Mouse (Mus musculus) brain, embryonic 14.5 days (tissue): ENCODE measurements at regions not wholly inside any gene's neighbourhood (a gene's known extent, or its start where the extent isn't known, plus 50 kb on each side); places are given as distances from the start of the nearest gene placed in this dataset.

Experiments used
- CTCF ChIP-seq: fragments of 200-500 bp; IDR thresholded peaks from 2 replicates; pipeline ENCODE4 v1.5.1; 2012; ENCODE audit warnings: inconsistent platforms, mild to moderate bottlenecking, moderate library complexity, borderline replicate concordance; ENCODE audit not compliant: insufficient read depth, insufficient read length; ENCODE audit errors: extremely low read depth
- POLR2A ChIP-seq: fragments of 200-500 bp; IDR thresholded peaks from 2 replicates; pipeline ENCODE4 v1.6.1; 2012; ENCODE audit warnings: mild to moderate bottlenecking, inconsistent platforms, borderline replicate concordance; ENCODE audit not compliant: poor library complexity, insufficient read depth, insufficient read length, severe bottlenecking; ENCODE audit errors: extremely low read depth

DNA sequence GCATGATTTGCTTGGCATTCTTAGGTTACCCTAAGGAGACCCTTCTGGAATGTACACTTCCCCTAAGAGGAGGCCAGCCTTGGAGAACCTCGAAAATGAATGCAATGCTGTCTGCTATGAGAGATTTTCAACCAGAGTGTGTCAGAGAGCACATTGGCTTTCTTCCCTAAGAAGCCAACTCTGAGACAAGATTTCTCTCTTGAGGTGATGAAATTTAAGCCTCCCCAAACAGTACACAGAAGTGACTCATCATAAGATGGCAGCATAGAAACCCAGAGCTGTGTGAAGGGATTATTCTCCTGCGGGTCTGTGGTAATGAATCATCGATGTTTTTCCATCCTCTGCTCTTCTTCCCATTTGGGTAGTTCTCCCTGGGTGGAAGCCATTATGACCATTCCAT lies 106.2 kb upstream of the Bank1 start:
- TF ChIP-seq POLR2A, result no peak
- TF ChIP-seq CTCF, result no peak
